Mouse (Mus musculus) pancreas, adult 10 weeks (tissue): ENCODE measurements around the gene Gm10553. TPM values are rescaled to one million over a fixed set of nuclear protein-coding genes. Genes with fewer than 3 reads are reported as not detected.

Experiments used
- polyA plus RNA-seq: library from polyadenylated mRNA; stranded (reverse); fragments of 350-450 nt; fragmentation: Illumina TruSeq; extraction: RNeasy Lipid Tissue Mini Kit (QIAGEN cat#74804); gene quantifications from one replicate; pipeline ENCODE4 v1.2.3, GENCODE M21; 2015; ENCODE audit warnings: low read depth, low replicate concordance; ENCODE audit not compliant: insufficient read depth

The Gm10553 gene
- polyA plus RNA-seq, result not detected

GRCm38 (mm10) chr1:85099864-85100263 is at the start of gene Gm10553:
TSS of gene Gm10553 (plus strand) at chr1:85100164.

GRCm38 (mm10) chr1:85109753-85110152 is 9.8 kb downstream of the Gm10553 start, which contains the start of gene A530032D15Rik:
TSS of gene A530032D15Rik (minus strand) at chr1:85109853.

Other genes starting within 250 kb of the Gm10553 start
- not detected for gene Slc16a14, start 165.0 kb upstream of the Gm10553 start, polyA plus RNA-seq
- not detected for gene A530032D15Rik, start 9.7 kb downstream of the Gm10553 start, polyA plus RNA-seq
- gene C130026I21Rik, start 170.4 kb downstream of the Gm10553 start, polyA plus RNA-seq, result not detected